Mouse (Mus musculus): ENCODE data around the gene Vmn2r1.

The Vmn2r1 gene

DNA sequence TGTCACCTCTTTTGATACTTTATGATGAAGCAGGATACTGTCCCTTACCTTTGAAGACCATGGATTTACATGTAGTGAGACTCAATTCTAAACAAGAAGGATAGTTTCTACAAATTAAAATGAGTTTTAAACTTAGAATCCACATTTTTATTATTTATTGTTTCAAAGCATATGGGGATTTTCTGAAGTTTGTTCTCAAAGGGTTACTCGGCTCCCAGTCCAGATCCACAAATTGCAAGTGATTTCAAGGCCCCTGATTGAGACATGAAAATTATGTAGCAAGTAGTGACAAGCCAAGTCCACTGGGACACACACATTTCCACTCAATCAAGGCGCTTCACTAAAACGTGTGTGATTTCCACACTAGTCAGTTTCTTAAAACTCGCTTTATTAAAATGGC lies at the start of gene Vmn2r1:
Vmn2r1 (plus strand) TSS at position 301 of the 400 bp plus-strand sequence.
- DNase-seq (ENCODE audit: low read depth, low spot score) = no peak

DNA sequence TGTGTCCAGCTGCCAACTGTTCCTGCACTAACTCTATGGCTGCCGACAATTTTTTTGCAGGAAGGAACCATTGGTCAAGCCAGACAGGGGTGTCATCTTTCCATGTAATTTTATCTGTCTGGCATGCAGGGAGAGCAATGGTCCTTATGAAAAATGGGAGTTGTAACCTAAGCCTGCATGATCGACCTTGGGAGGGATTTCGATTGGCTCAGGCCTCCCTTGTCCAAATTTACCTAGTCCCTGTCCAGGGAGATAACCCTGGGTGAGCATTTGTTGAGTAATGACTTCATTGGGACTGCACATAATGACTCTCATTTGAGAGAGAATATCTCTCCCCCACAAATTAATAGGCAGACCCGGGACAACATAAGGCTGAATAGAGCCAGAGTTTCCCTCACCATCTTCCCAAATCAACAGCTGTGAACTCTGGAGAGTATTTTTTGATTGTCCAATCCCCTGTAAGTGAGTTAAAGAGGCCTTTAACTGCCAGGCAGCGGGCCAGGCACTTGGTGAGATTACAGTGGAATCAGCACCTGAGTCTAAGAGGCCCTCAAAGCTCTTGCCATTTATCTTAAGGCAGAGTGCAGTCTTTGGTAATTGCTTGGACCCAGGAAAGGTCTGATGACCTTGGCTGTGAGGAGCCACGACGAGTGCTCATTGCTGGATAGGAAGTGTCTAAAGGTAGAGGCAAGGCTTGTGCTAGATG lies 43.1 kb upstream of the Vmn2r1 start:
- no peak for DNase-seq (ENCODE audit: low read depth, low spot score)

- DNase-seq (ENCODE audit: low read depth, low spot score) = peak; percentile 80
These were observed 41.2 kb upstream of the Vmn2r1 start for GRCm38 (mm10) chr3:64039818-64040784.

DNA sequence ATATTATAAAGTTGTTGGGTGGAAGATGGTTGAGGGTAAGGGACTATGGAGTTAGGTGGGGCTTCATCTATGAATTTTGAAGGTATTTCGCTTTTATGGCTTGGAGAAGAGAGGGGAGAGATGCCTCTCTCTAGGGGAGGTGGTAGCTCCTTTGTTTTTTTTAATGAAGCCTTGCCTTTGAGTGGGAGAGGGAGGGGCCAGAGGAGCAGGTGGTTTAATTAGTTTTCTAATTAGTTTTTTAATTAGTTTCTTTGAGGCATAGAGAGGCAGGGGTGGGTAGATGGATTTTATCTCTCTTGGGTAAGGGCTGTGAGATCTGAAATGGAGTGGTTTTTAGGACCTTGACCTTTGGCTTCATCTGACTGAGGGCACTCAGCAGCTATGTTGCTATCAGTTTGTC lies 31.4 kb downstream of the Vmn2r1 start:
- DNase-seq (ENCODE audit: low read depth, low spot score) = no peak

DNA sequence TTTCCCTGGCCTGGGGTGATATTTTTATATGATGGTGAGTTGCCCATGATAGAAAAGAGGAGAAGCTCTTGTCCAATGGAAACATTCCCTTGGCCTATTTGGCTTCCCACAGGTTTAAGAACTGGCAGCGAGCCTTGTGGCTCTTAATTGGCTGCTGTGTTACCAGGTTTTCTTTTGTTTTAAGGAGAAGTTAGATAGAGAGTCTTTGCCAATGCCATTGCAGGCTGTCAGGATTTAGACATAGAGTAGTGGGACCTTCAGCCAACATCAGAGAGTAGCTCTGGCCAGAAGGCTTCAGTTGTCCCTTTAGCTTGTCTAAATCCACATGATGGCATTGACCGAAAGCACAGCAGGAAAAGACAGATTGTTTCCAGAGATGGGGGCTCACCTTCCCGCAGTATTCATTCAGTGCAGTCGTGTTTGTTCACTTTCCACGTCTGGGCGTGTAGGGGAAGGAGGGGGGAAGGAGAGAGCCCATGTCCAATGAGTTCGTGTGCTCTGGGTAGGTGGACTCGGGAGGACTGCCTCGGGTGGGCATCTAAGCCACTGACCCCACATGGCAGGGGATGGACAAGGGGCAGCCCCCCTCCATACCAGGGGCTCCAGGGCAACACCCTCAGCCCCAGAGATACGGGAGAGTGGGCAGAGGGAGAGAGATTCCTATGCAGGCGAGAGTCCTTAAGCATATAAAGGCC lies 32.2 kb downstream of the Vmn2r1 start:
- no peak for DNase-seq (ENCODE audit: low read depth, low spot score)

DNA sequence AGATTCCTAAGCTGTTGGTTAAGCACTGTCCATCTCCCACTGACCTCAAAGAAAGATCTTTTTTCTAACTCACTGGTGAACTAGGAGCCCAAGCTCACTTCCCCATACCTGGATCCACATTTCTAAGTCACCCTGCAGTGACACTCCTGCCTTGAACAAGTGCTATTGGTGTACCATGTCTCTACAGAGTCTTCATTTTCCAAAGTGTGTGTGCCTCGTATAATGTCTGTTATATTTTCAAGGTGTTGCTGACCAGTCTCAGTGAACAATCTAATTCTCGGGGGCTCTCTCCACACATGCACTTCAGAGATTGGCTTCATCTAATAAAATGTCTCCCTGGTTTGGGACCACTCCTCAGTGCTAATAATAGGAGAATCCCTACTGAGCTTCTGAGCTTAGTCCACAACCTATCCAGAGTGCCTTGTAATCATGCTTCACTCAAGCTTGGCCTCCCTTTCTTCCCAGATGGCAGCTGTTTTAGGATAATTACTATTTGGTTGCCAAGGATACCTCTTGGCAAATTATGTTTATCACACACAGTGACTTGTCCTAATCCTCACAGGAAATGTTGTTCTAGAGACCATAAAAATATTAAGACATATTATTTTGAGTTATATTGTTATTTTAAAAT lies 60.6 kb downstream of the Vmn2r1 start, which contains the start of gene Vmn2r2:
Vmn2r2 (minus strand) TSS at position 51 of the 631 bp plus-strand sequence.
- DNase-seq (ENCODE audit: low read depth, low spot score) = no peak

Measured in embryo, embryonic 11.5 days (tissue).